Mouse (Mus musculus) hindbrain, embryonic 13.5 days (tissue): Measurements from ENCODE around the gene AB124611. TPM values are rescaled to one million over a fixed set of nuclear protein-coding genes. Genes with fewer than 3 reads are reported as not detected.
"Not testable (repeated sequence)": the region's sequence is repeated elsewhere in the genome, so short reads cannot be mapped to it uniquely, and the experiment has no call there.

Experiments
- ATAC-seq: fragments of 200-750 bp; cut with Nextera tagmentation; 2 replicates; pipeline ENCODE4 v1.8.0; 2017; ENCODE audit warnings: moderate TSS enrichment; ENCODE audit not compliant: low FRiP score
- H3K27ac ChIP-seq: fragments of 300-500 bp; sonication (generic); 2 replicates; pipeline ENCODE4 v1.5.1; 2015; ENCODE audit warnings: inconsistent platforms, mild to moderate bottlenecking, moderate library complexity
- H3K27me3 ChIP-seq: fragments of 300-500 bp; sonication (generic); 2 replicates; pipeline ENCODE4 v1.6.1; 2015; ENCODE audit warnings: mild to moderate bottlenecking, inconsistent platforms
- H3K36me3 ChIP-seq: fragments of 300-500 bp; sonication (generic); 2 replicates; pipeline ENCODE4 v1.6.1; 2015; ENCODE audit warnings: mild to moderate bottlenecking, inconsistent platforms
- H3K4me1 ChIP-seq: fragments of 300-500 bp; sonication (generic); replicated peaks from 2 replicates; pipeline ENCODE4 v1.6.1; 2015; ENCODE audit warnings: inconsistent platforms
- H3K4me2 ChIP-seq: fragments of 300-500 bp; sonication (generic); 2 replicates; pipeline ENCODE4 v1.6.1; 2015; ENCODE audit warnings: inconsistent platforms, mild to moderate bottlenecking, moderate library complexity
- H3K4me3 ChIP-seq: fragments of 300-500 bp; sonication (generic); 2 replicates; pipeline ENCODE4 v1.5.1; 2015; ENCODE audit warnings: mild to moderate bottlenecking, inconsistent platforms
- H3K9ac ChIP-seq: fragments of 300-500 bp; sonication (generic); 2 replicates; pipeline ENCODE4 v1.6.1; 2015; ENCODE audit warnings: mild to moderate bottlenecking, inconsistent platforms
- H3K9me3 ChIP-seq: fragments of 300-500 bp; sonication (generic); 2 replicates; pipeline ENCODE4 v1.6.1; 2016; ENCODE audit warnings: inconsistent platforms
- WGBS: fragments of 180-500 bp; shearing (Covaris S2); methylation state at CpG from one replicate; pipeline ENCODE4 v1.1.7; 2015; 5-methylcytosine and 5-hydroxymethylcytosine counted together
- polyA plus RNA-seq: library from polyadenylated mRNA; unstranded; fragments of >200 nt; fragmentation: Nextera tagmentation; extraction: Ambion mirVana; gene quantifications from 2 replicates; pipeline ENCODE4 v1.2.1, GENCODE M21; 2015

AB124611 gene
- polyA plus RNA-seq, 1 experiment from 2014 or later = 3.8 TPM

GRCm38 (mm10) chr9:21505767-21506166 lies 20.2 kb upstream of the AB124611 start:
- Histone ChIP-seq H3K27me3 (no peaks in the 10 kb centered on the region), H3K36me3 (peaks cover 64% of the 10 kb centered on the region), H3K4me2 (no peak overlapping the region), H3K9me3 (no peaks in the 10 kb centered on the region), H3K9ac (no peak overlapping the region), H3K4me1 (peaks cover 12% of the 10 kb centered on the region), H3K4me3 (no peak overlapping the region), H3K27ac (no peak overlapping the region)
- no peak for ATAC-seq

GRCm38 (mm10) chr9:21507753-21508430 lies 18.1 kb upstream of the AB124611 start:
- Histone ChIP-seq H3K4me3 (no peak overlapping the region), H3K36me3 (peaks cover 57% of the 10 kb centered on the region)
- WGBS = 95% methylated on average over 15 of the region's 15 CpGs

GRCm38 (mm10) chr9:21508871-21509404 lies 17.0 kb upstream of the AB124611 start:
- H3K9me3 ChIP-seq = no peaks in the 10 kb centered on the region
- peak overlapping the region; percentile 69 for H3K4me2 ChIP-seq
- H3K9ac ChIP-seq = peak overlapping the region; percentile 82
- no peaks in the 10 kb centered on the region for H3K27me3 ChIP-seq
- ATAC-seq = no peak
- peaks cover 48% of the 10 kb centered on the region for H3K36me3 ChIP-seq
- H3K4me1 ChIP-seq = peaks cover 16% of the 10 kb centered on the region
- no peak overlapping the region for H3K27ac ChIP-seq
- 84% methylated on average over 7 of the region's 7 CpGs for WGBS
- peak overlapping the region; percentile 62 for H3K4me3 ChIP-seq

More at GRCm38 (mm10) chr9:21507753-21508430, 18.1 kb upstream of the AB124611 start:
- H3K4me2 ChIP-seq = no peak overlapping the region
- no peak overlapping the region for H3K9ac ChIP-seq
- no peaks in the 10 kb centered on the region for H3K27me3 ChIP-seq
- no peaks in the 10 kb centered on the region for H3K9me3 ChIP-seq
- no peak for ATAC-seq
- H3K27ac ChIP-seq = no peak overlapping the region
- peaks cover 16% of the 10 kb centered on the region for H3K4me1 ChIP-seq

- Histone ChIP-seq H3K9me3 (no peaks in the 10 kb centered on the region), H3K4me3 (peak within 1 kb of the TSS; percentile 62), H3K4me2 (peak within 1 kb of the TSS; percentile 69), H3K27ac (peak within 1 kb of the TSS; percentile 95), H3K27me3 (no peaks in the 10 kb centered on the region), H3K4me1 (peaks cover 16% of the 10 kb centered on the region), H3K36me3 (peaks cover 37% of the 10 kb centered on the region), H3K9ac (peak within 1 kb of the TSS; percentile 82)
- under 1% methylated on average over 44 of the region's 44 CpGs for WGBS
- ATAC-seq = peak; percentile 96
These were observed 15.9 kb upstream of the AB124611 start, which contains the start of gene Tmed1 for GRCm38 (mm10) chr9:21509772-21510688. Gene Tmed1, minus strand, starts transcription at chr9:21510252.

GRCm38 (mm10) chr9:21510689-21511015 lies 15.3 kb upstream of the AB124611 start:
- no peak; the same call in 1 of the 2 replicates for ATAC-seq
- WGBS = 10% methylated on average over 7 of the region's 7 CpGs

GRCm38 (mm10) chr9:21511052-21511451 lies 14.9 kb upstream of the AB124611 start:
- Histone ChIP-seq H3K27ac (peak overlapping the region; percentile 95), H3K9ac (peak overlapping the region; percentile 82), H3K36me3 (peaks cover 27% of the 10 kb centered on the region), H3K4me1 (peaks cover 16% of the 10 kb centered on the region), H3K4me2 (peak overlapping the region; percentile 69), H3K4me3 (peak overlapping the region; percentile 62), H3K27me3 (no peaks in the 10 kb centered on the region), H3K9me3 (no peaks in the 10 kb centered on the region)
- no peak for ATAC-seq
- WGBS = 83% methylated on average over 9 of the region's 9 CpGs

More at GRCm38 (mm10) chr9:21510689-21511015, 15.3 kb upstream of the AB124611 start:
- Histone ChIP-seq H3K4me3 (peak overlapping the region; percentile 62), H3K4me1 (peaks cover 16% of the 10 kb centered on the region), H3K27me3 (no peaks in the 10 kb centered on the region), H3K4me2 (peak overlapping the region; percentile 69), H3K9me3 (no peaks in the 10 kb centered on the region), H3K9ac (peak overlapping the region; percentile 82), H3K36me3 (peaks cover 31% of the 10 kb centered on the region), H3K27ac (peak overlapping the region; percentile 95)

GRCm38 (mm10) chr9:21513466-21513865 lies 12.5 kb upstream of the AB124611 start:
- WGBS = 97% methylated on average over 4 of the region's 4 CpGs
- Histone ChIP-seq H3K9me3 (no peaks in the 10 kb centered on the region), H3K4me2 (no peak overlapping the region), H3K27me3 (no peaks in the 10 kb centered on the region), H3K4me3 (no peak overlapping the region), H3K4me1 (peaks cover 16% of the 10 kb centered on the region), H3K9ac (no peak overlapping the region), H3K27ac (no peak overlapping the region), H3K36me3 (peaks cover 2% of the 10 kb centered on the region; the same call in 1 of the 2 replicates)
- no peak for ATAC-seq

- H3K9ac ChIP-seq = no peak overlapping the region
- H3K9me3 ChIP-seq = no peaks in the 10 kb centered on the region
- 90% methylated on average over 6 of the region's 6 CpGs for WGBS
- no peaks in the 10 kb centered on the region for H3K27me3 ChIP-seq
- no peaks in the 10 kb centered on the region for H3K36me3 ChIP-seq
- no peak overlapping the region for H3K27ac ChIP-seq
- H3K4me1 ChIP-seq = no peaks in the 10 kb centered on the region
- no peak overlapping the region for H3K4me3 ChIP-seq
- H3K4me2 ChIP-seq = no peak overlapping the region
- ATAC-seq = no peak
These were observed 8.0 kb upstream of the AB124611 start for GRCm38 (mm10) chr9:21517947-21518495.

- WGBS = 89% methylated on average over 6 of the region's 6 CpGs
- not testable (repeated sequence) for H3K9me3 ChIP-seq, H3K27me3 ChIP-seq, ATAC-seq, H3K4me2 ChIP-seq, H3K4me3 ChIP-seq, H3K27ac ChIP-seq, H3K36me3 ChIP-seq, H3K9ac ChIP-seq, H3K4me1 ChIP-seq
These were observed 7.3 kb upstream of the AB124611 start for GRCm38 (mm10) chr9:21518690-21519089.

- no peak for ATAC-seq
- H3K36me3 ChIP-seq = no peaks in the 10 kb centered on the region
- 83% methylated on average over 7 of the region's 7 CpGs for WGBS
These were observed 637 bp upstream of the AB124611 start for GRCm38 (mm10) chr9:21525142-21525936.

GRCm38 (mm10) chr9:21526634-21526944 lies 613 bp downstream of the AB124611 start:
- Histone ChIP-seq H3K36me3 (no peaks in the 10 kb centered on the region), H3K4me1 (0 out of 2 replicates have a peak, but pooled peaks cover 5% of the 10 kb centered on the region), H3K4me3 (no peak overlapping the region), H3K9me3 (no peaks in the 10 kb centered on the region), H3K27me3 (no peaks in the 10 kb centered on the region), H3K27ac (no peak overlapping the region), H3K9ac (no peak overlapping the region), H3K4me2 (no peak overlapping the region)
- no peak for ATAC-seq
- WGBS = 94% methylated on average over 3 of the region's 3 CpGs

More at GRCm38 (mm10) chr9:21525142-21525936, 637 bp upstream of the AB124611 start:
- Histone ChIP-seq H3K4me3 (no peak overlapping the region), H3K4me1 (0 out of 2 replicates have a peak, but pooled peaks cover 5% of the 10 kb centered on the region), H3K9ac (no peak overlapping the region), H3K27ac (no peak overlapping the region), H3K4me2 (no peak overlapping the region), H3K27me3 (no peaks in the 10 kb centered on the region), H3K9me3 (no peaks in the 10 kb centered on the region)
